Mouse (Mus musculus) kidney, adult 2 months (tissue): ENCODE measurements around the gene Kcnk7.

ENCODE experiments used
- CTCF ChIP-seq: fragments of 200-500 bp; conservative IDR thresholded peaks from 2 replicates; pipeline ENCODE4 v1.5.1; 2011; ENCODE audit warnings: low read depth, mild to moderate bottlenecking, control low read depth, low read length, moderate library complexity, mixed read lengths; ENCODE audit not compliant: insufficient read depth, insufficient read length
- POLR2A ChIP-seq: fragments of 200-500 bp; IDR thresholded peaks from one replicate; pipeline ENCODE4 v1.6.1; 2011; ENCODE audit warnings: low read depth, low read length, control low read depth

DNA sequence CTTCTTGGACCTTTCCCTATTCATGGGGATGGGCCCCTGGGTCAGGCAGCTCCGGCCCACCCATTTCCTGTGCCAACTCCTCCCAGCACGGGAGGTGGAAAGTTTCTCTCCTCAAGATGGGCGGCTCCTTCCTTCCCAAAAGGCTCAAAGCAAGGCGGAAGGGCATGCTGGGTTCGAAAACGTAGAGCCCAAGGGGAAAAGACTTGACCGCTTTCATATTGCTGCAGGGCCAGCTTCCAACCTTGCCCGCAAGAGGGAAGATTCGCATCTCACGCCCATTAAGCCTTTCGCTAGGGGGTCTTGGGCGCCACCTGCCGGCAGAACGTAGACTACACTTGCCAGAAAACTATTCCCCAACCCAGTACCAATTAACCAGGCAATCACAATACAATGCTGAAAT is 23.5 kb downstream of the Kcnk7 start:
- TF ChIP-seq CTCF (peak; percentile 98), POLR2A (no peak)
